Mouse (Mus musculus) embryonic facial prominence, embryonic 11.5 days (tissue): ENCODE measurements at regions not wholly inside any gene's neighbourhood (a gene's known extent, or its start where the extent isn't known, plus 50 kb on each side); places are given as distances from the start of the nearest gene placed in this dataset.

ENCODE experiments used
- ATAC-seq: fragments of 200-750 bp; cut with Nextera tagmentation; replicated peaks from 2 replicates; pipeline ENCODE4 v1.8.0; 2017; ENCODE audit warnings: low read depth; ENCODE audit not compliant: insufficient number of reproducible peaks, low FRiP score, low TSS enrichment
- DNase-seq: peaks from one replicate; pipeline ENCODE4 v3.0.0-alpha.2; 2015; ENCODE audit warnings: low spot score
- H3K27ac ChIP-seq: fragments of 300-500 bp; sonication (generic); replicated peaks from 2 replicates; pipeline ENCODE4 v1.5.1; 2014; ENCODE audit warnings: mild to moderate bottlenecking, low read depth, low read length, control low read depth
- H3K27me3 ChIP-seq: fragments of 300-500 bp; sonication (generic); 2 replicates; pipeline ENCODE4 v1.6.1; 2014; ENCODE audit warnings: mild to moderate bottlenecking, low read length, moderate library complexity, mixed read lengths; ENCODE audit not compliant: control insufficient read depth, insufficient read depth
- H3K36me3 ChIP-seq: fragments of 300-500 bp; sonication (generic); replicated peaks from 2 replicates; pipeline ENCODE4 v1.6.1; 2014; ENCODE audit warnings: low read depth, mild to moderate bottlenecking, low read length, moderate library complexity, mixed read lengths; ENCODE audit not compliant: control insufficient read depth, insufficient read depth
- H3K4me1 ChIP-seq: fragments of 300-500 bp; sonication (generic); 2 replicates; pipeline ENCODE4 v1.6.1; 2014; ENCODE audit warnings: low read length, mixed read lengths; ENCODE audit not compliant: control insufficient read depth, insufficient read depth
- H3K4me2 ChIP-seq: fragments of 300-500 bp; sonication (generic); 2 replicates; pipeline ENCODE4 v1.6.1; 2014; ENCODE audit warnings: low read depth, mild to moderate bottlenecking, control low read depth, low read length, moderate library complexity
- H3K4me3 ChIP-seq: fragments of 300-500 bp; sonication (generic); 2 replicates; pipeline ENCODE4 v1.5.1; 2014; ENCODE audit warnings: low read depth, low read length, control low read depth
- H3K9ac ChIP-seq: fragments of 300-500 bp; sonication (generic); replicated peaks from 2 replicates; pipeline ENCODE4 v1.6.1; 2014; ENCODE audit warnings: mild to moderate bottlenecking, control low read depth, low read length
- H3K9me3 ChIP-seq: fragments of 300-500 bp; sonication (generic); replicated peaks from 2 replicates; pipeline ENCODE4 v1.6.1; 2016; ENCODE audit warnings: mild to moderate bottlenecking, low read length, inconsistent platforms, mixed read lengths; ENCODE audit not compliant: control insufficient read depth
- WGBS: fragments of 180-500 bp; shearing (Covaris S2); extraction: QIAGEN DNeasy Blood & Tissue Kit; methylation state at CpG from one replicate; pipeline ENCODE4 v1.1.7; 2014; 5-methylcytosine and 5-hydroxymethylcytosine counted together

- Histone ChIP-seq H3K4me3 (no peak overlapping the region), H3K27ac (no peak overlapping the region), H3K4me1 (no peaks in the 10 kb centered on the region), H3K9ac (no peak overlapping the region), H3K9me3 (no peaks in the 10 kb centered on the region), H3K36me3 (no peaks in the 10 kb centered on the region), H3K4me2 (no peak overlapping the region), H3K27me3 (no peaks in the 10 kb centered on the region)
- no peak for ATAC-seq
- DNase-seq: no peak
- 81% methylated on average over 5 of the region's 5 CpGs for WGBS
Measured at GRCm38 (mm10) chr8:34683173-34683572, 571.6 kb upstream of the Gm10131 start.

DNA sequence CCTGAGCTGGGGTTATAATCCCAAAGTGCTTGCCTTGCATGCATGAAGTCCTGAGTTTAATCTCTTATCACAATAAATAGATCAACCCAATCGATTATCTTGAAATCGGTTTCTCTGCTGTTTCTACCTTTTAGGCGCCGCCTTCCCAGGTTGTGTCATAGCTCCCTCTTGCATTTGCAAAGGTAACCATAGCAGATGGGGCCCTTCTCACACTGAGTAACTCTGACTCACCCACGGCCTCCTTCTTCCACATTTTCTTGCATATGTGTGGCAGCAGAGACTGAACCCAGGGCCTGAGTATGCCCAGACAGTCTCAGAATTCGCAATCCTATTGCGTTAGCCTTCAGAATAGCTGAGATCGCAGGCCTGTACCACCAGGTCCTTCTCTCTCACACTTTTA is 570.7 kb upstream of the Gm10131 start:
- Histone ChIP-seq H3K27ac (no peak overlapping the region), H3K4me2 (no peak overlapping the region), H3K4me3 (no peak overlapping the region), H3K27me3 (no peaks in the 10 kb centered on the region), H3K36me3 (no peaks in the 10 kb centered on the region), H3K9ac (no peak overlapping the region), H3K4me1 (no peaks in the 10 kb centered on the region), H3K9me3 (no peaks in the 10 kb centered on the region)
- WGBS: 89% methylated on average over 8 of the region's 8 CpGs
- no peak for ATAC-seq
- no peak for DNase-seq

GRCm38 (mm10) chr8:34679565-34680291 is 568.2 kb upstream of the Gm10131 start:
- no peaks in the 10 kb centered on the region for H3K4me1 ChIP-seq
- no peak overlapping the region; the same call in 1 of the 2 replicates for H3K27ac ChIP-seq
- H3K27me3 ChIP-seq: no peaks in the 10 kb centered on the region
- H3K9me3 ChIP-seq: no peaks in the 10 kb centered on the region
- H3K4me2 ChIP-seq: peak overlapping the region; percentile 13; the same call in 1 of the 2 replicates
- no peaks in the 10 kb centered on the region for H3K36me3 ChIP-seq
- 17% methylated on average over 14 of the region's 14 CpGs for WGBS
- H3K9ac ChIP-seq: no peak overlapping the region
- peak; percentile 73 for ATAC-seq
- H3K4me3 ChIP-seq: no peak overlapping the region
- DNase-seq: peak; percentile 47

- H3K9me3 ChIP-seq: no peaks in the 10 kb centered on the region
- no peaks in the 10 kb centered on the region for H3K27me3 ChIP-seq
- H3K4me1 ChIP-seq: no peaks in the 10 kb centered on the region
- ATAC-seq: no peak
- no peak for DNase-seq
- no peak overlapping the region for H3K4me2 ChIP-seq
- H3K4me3 ChIP-seq: no peak overlapping the region
- H3K27ac ChIP-seq: no peak overlapping the region
- H3K9ac ChIP-seq: no peak overlapping the region
- no peaks in the 10 kb centered on the region for H3K36me3 ChIP-seq
- 96% methylated on average over 8 of the region's 8 CpGs for WGBS
Measured at GRCm38 (mm10) chr8:34678879-34679278, 567.3 kb upstream of the Gm10131 start.

GRCm38 (mm10) chr8:34671716-34672115 is 560.2 kb upstream of the Gm10131 start:
- WGBS: 8% methylated on average over 3 of the region's 3 CpGs
- Histone ChIP-seq H3K4me1 (no peaks in the 10 kb centered on the region), H3K9me3 (no peaks in the 10 kb centered on the region), H3K4me3 (no peak overlapping the region), H3K27me3 (no peaks in the 10 kb centered on the region), H3K36me3 (no peaks in the 10 kb centered on the region), H3K9ac (no peak overlapping the region), H3K4me2 (no peak overlapping the region), H3K27ac (no peak overlapping the region)
- DNase-seq (peak; percentile 77), ATAC-seq (peak; percentile 67)

- no peak for ATAC-seq
- H3K9me3 ChIP-seq: no peaks in the 10 kb centered on the region
- H3K36me3 ChIP-seq: no peaks in the 10 kb centered on the region
- no peak overlapping the region for H3K27ac ChIP-seq
- H3K9ac ChIP-seq: no peak overlapping the region
- 29% methylated on average over 4 of the region's 4 CpGs for WGBS
- H3K4me1 ChIP-seq: no peaks in the 10 kb centered on the region
- H3K27me3 ChIP-seq: no peaks in the 10 kb centered on the region
- no peak overlapping the region for H3K4me2 ChIP-seq
- H3K4me3 ChIP-seq: no peak overlapping the region
- no peak for DNase-seq
Measured at GRCm38 (mm10) chr8:34670930-34671715, 559.6 kb upstream of the Gm10131 start.

DNA sequence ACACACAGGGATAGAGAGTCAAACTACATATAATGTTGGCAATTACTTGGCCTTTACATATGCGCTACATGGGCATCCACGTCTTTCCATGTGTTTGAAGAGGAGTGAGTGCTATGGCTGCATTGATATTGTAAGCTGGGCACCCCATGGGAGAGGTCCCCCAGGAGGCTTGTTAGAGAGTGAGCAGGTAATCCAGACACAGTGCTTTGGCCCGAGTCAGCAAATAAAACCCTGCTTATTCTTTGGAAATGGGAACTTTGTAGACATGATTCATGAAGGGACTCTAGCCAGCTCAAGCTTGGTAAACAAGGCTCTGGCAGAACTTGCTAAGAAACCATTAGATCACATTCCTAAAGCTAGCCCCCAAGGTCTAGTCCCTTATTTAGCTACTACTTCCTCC is 557.6 kb upstream of the Gm10131 start:
- ATAC-seq (no peak), DNase-seq (no peak)
- no peak overlapping the region for H3K4me3 ChIP-seq
- no peak overlapping the region for H3K27ac ChIP-seq
- H3K9me3 ChIP-seq: no peaks in the 10 kb centered on the region
- no peak overlapping the region for H3K4me2 ChIP-seq
- no peaks in the 10 kb centered on the region for H3K27me3 ChIP-seq
- 84% methylated on average over 3 of the region's 3 CpGs for WGBS
- no peaks in the 10 kb centered on the region for H3K4me1 ChIP-seq
- no peaks in the 10 kb centered on the region for H3K36me3 ChIP-seq
- no peak overlapping the region for H3K9ac ChIP-seq

GRCm38 (mm10) chr8:34664429-34664828 is 552.9 kb upstream of the Gm10131 start:
- WGBS: 86% methylated on average over 4 of the region's 4 CpGs
- no peak for ATAC-seq

More at GRCm38 (mm10) chr8:34664429-34664828, 552.9 kb upstream of the Gm10131 start:
- Histone ChIP-seq H3K27me3 (no peaks in the 10 kb centered on the region), H3K36me3 (no peaks in the 10 kb centered on the region), H3K9me3 (no peaks in the 10 kb centered on the region), H3K4me1 (no peaks in the 10 kb centered on the region), H3K4me2 (no peak overlapping the region), H3K27ac (no peak overlapping the region), H3K4me3 (no peak overlapping the region), H3K9ac (no peak overlapping the region)
- no peak for DNase-seq
